Mouse (Mus musculus): ENCODE measurements around the gene Hba-a1.

GRCm38 (mm10) chr11:32266776-32267175 is 16.5 kb upstream of the Hba-a1 start:
- TF ChIP-seq TAL1 (IDR thresholded peaks at IDR 0.05; ENCODE audit: low read length) (no peak), GATA1 (IDR thresholded peaks at IDR 0.05; ENCODE audit: low read length) (no peak)
